Mouse (Mus musculus): Measurements from ENCODE around the gene Smarcc1. TPM values are rescaled to one million over a fixed set of nuclear protein-coding genes. Genes with fewer than 3 reads are reported as not detected.

Smarcc1 gene
- polyA plus RNA-seq, 1 experiment from 2014 or later: 18.5 TPM

GRCm38 (mm10) chr9:110284075-110284697 lies 166.7 kb downstream of the Smarcc1 start:
- Histone ChIP-seq H3K4me2 (ENCODE audit: low read depth, low read length) (no peak overlapping the region), H3K4me3 (ENCODE audit: low read depth, low read length) (no peak overlapping the region), H3K4me1 (ENCODE audit: insufficient read depth) (no peaks in the 10 kb centered on the region), H3K9me3 (ENCODE audit: low read length) (no peaks in the 10 kb centered on the region), H3K27me3 (ENCODE audit: insufficient read depth, low read length) (no peaks in the 10 kb centered on the region), H3K27ac (ENCODE audit: low read depth) (no peak overlapping the region), H3K36me3 (replicated peaks; ENCODE audit: insufficient read depth, low read length) (no peaks in the 10 kb centered on the region), H3K9ac (replicated peaks) (no peak overlapping the region)
- no peak for ATAC-seq
- DNase-seq: no peak
- TF ChIP-seq EP300 (IDR thresholded peaks at IDR 0.05; ENCODE audit: low read depth) (no peak), CTCF (IDR thresholded peaks at IDR 0.05; ENCODE audit: low read depth) (no peak)
- 90% methylated on average over 8 of the region's 10 CpGs for WGBS (ENCODE audit: insufficient replicate concordance)

- Histone ChIP-seq H3K27ac (ENCODE audit: low read depth) (no peak overlapping the region), H3K4me1 (ENCODE audit: insufficient read depth) (no peaks in the 10 kb centered on the region), H3K36me3 (replicated peaks; ENCODE audit: insufficient read depth, low read length) (no peaks in the 10 kb centered on the region), H3K4me3 (ENCODE audit: low read depth, low read length) (no peak overlapping the region), H3K4me2 (ENCODE audit: low read depth, low read length) (no peak overlapping the region), H3K9me3 (ENCODE audit: low read length) (no peaks in the 10 kb centered on the region), H3K27me3 (ENCODE audit: insufficient read depth, low read length) (no peaks in the 10 kb centered on the region), H3K9ac (replicated peaks) (no peak overlapping the region)
- DNase-seq (no peak), ATAC-seq (no peak)
- TF ChIP-seq CTCF (IDR thresholded peaks at IDR 0.05; ENCODE audit: low read depth): no peak
- TF ChIP-seq EP300 (IDR thresholded peaks at IDR 0.05; ENCODE audit: low read depth): no peak
- 73% methylated on average over 7 of the region's 7 CpGs for WGBS (ENCODE audit: insufficient replicate concordance)
These were observed 169.9 kb downstream of the Smarcc1 start for GRCm38 (mm10) chr9:110287321-110287924.

Small RNA genes within 50 kb of the gene (microRNA-seq; reads per million reads assigned to microRNA genes)
- 90.4 reads per million, percentile 43 among the genes with 10 or more reads in this experiment for gene Mir6236

Other genes starting within 250 kb of the Smarcc1 start
- 7.5 and 7.8 TPM in 2 replicates for gene Cdc25a, start 242.1 kb upstream of the Smarcc1 start, polyA plus RNA-seq (2015; fragmentation: Nextera tagmentation; extraction: Ambion mirVana)
- 6.3 and 7.7 TPM in 2 replicates for gene Map4, start 186.2 kb upstream of the Smarcc1 start, polyA plus RNA-seq (2015; fragmentation: Nextera tagmentation; extraction: Ambion mirVana)
- 19.0 and 24.8 TPM in 2 replicates for gene Dhx30, start 122 bp downstream of the Smarcc1 start, polyA plus RNA-seq (2015; fragmentation: Nextera tagmentation; extraction: Ambion mirVana)
- gene Cspg5, start 126.1 kb downstream of the Smarcc1 start, polyA plus RNA-seq (2015; fragmentation: Nextera tagmentation; extraction: Ambion mirVana): 0.31 and 0.41 TPM in 2 replicates
- 3.2 and 3.3 TPM in 2 replicates for gene Elp6, start 187.5 kb downstream of the Smarcc1 start, polyA plus RNA-seq (2015; fragmentation: Nextera tagmentation; extraction: Ambion mirVana)
- gene Scap, start 215.6 kb downstream of the Smarcc1 start, polyA plus RNA-seq (2015; fragmentation: Nextera tagmentation; extraction: Ambion mirVana): 42.7 and 44.4 TPM in 2 replicates